Mouse (Mus musculus) megakaryocyte, embryonic 14.5 days (primary cell): ENCODE results near the gene Csmd2. TPM values are rescaled to one million over a fixed set of nuclear protein-coding genes. Genes with fewer than 3 reads are reported as not detected.
"Not testable (repeated sequence)": the region's sequence is repeated elsewhere in the genome, so short reads cannot be mapped to it uniquely, and the experiment has no call there.

ENCODE experiments used
- H3K27me3 ChIP-seq: replicated peaks from 2 replicates; pipeline ENCODE3; 2012; ENCODE audit warnings: inconsistent platforms
- H3K36me3 ChIP-seq: replicated peaks from 2 replicates; pipeline ENCODE3; 2012; ENCODE audit warnings: low read length, inconsistent platforms, mixed read lengths
- H3K4me1 ChIP-seq: 2 replicates; pipeline ENCODE4 v1.6.1; 2012; ENCODE audit warnings: inconsistent platforms
- H3K4me3 ChIP-seq: replicated peaks from 2 replicates; pipeline ENCODE3; 2012; ENCODE audit warnings: moderate library complexity, mild to moderate bottlenecking, inconsistent platforms
- H3K9me3 ChIP-seq: 2 replicates; pipeline ENCODE4 v1.6.1; 2012; ENCODE audit warnings: inconsistent platforms
- FLI1 ChIP-seq: IDR thresholded peaks from 2 replicates; pipeline ENCODE4 v1.6.1; 2012; ENCODE audit warnings: low read length, inconsistent platforms, mixed read lengths
- GATA1 ChIP-seq: IDR thresholded peaks from 3 replicates; pipeline ENCODE4 v1.6.1; 2012; ENCODE audit warnings: mixed read lengths, low read length, inconsistent platforms, borderline replicate concordance
- polyA plus RNA-seq: library from polyadenylated mRNA; stranded (reverse); fragments of >175 nt; gene quantifications from 2 replicates; pipeline ENCODE4 v1.2.3, GENCODE M21; 2012; ENCODE audit warnings: low replicate concordance; ENCODE audit not compliant: insufficient read depth

Gene Csmd2
- polyA plus RNA-seq, 1 experiment = not detected

DNA sequence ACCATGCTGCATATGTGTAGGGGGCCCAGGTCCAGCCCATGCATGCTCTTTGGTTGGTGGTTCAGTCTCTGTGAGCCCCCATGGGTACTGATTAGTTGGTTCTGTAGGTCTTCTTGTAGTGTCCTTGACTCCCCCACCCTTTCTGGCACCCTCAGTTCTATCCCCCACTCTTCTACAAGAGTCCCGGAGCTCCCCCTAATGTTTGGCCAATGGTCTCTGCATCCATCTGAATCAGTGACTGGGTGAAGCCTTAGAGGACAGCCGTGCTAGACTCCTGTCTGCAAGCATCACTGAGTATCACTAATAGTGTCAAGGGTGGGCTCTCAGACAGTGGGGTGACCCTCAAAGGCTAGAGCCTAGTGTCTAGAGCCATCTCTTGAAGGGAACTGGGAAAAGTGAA, 497.0 kb downstream of the Csmd2 start:
- H3K4me3 ChIP-seq = no peak overlapping the region
- H3K36me3 ChIP-seq = no peaks in the 10 kb centered on the region
- H3K4me1 ChIP-seq = no peaks in the 10 kb centered on the region
- TF ChIP-seq GATA1 (no peak), FLI1 (no peak)
- H3K27me3 ChIP-seq = peaks cover 5% of the 10 kb centered on the region
- H3K9me3 ChIP-seq = no peaks in the 10 kb centered on the region

DNA sequence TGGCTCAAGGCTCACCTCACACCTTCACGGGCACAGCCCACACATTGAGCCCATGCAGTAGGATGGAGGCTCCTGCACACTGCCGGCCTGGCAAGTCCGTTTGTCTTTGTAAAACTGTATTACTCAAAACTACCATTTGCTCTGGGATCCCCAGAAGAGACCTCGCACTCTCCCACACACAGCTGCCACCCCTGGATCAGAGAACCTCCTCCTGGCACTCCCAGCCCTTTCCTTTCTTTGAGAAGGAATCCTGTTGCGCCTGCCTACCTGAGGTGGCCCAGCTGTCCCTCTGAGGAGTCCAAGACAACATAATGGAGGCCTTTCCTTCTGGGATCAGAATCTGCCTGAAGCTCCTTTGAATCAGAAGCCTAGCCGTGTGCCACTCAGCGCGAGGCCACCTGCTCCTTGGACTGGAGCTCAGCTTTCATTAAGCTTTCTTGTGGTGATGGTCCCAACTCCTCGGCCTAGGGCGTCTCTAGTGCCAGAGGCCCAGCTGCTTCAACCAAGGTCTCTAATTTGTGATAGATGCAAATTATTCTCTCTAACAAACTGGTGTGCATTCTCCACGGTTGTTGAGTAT, 502.0 kb downstream of the Csmd2 start:
- Histone ChIP-seq H3K4me1 (no peaks in the 10 kb centered on the region), H3K9me3 (no peaks in the 10 kb centered on the region), H3K36me3 (no peaks in the 10 kb centered on the region), H3K27me3 (peaks cover 6% of the 10 kb centered on the region), H3K4me3 (peak overlapping the region; percentile 34)
- TF ChIP-seq FLI1 (no peak), GATA1 (no peak)

DNA sequence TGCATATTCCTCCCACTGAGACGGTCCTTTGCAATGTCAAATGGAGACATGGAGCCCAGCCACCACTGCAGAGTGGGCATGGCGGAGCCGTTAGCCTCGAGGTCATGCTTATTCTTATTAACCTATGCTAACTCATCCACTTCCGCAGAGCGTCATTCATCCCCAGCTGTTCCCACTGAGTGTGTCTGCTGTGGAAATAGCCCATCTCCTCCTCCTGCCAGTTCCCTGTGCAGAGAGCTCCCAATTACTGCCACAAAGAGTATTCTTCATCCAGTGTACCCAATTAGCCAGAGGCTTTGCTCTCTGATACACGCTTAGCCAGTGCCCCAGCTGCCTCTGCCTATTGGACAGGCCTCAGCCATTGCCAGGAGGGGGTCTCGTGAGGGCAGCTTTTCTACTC, 504.4 kb downstream of the Csmd2 start:
- no peak for TF ChIP-seq GATA1
- TF ChIP-seq FLI1 = no peak
- no peaks in the 10 kb centered on the region for H3K36me3 ChIP-seq
- no peaks in the 10 kb centered on the region for H3K4me1 ChIP-seq
- H3K4me3 ChIP-seq = no peak overlapping the region
- H3K9me3 ChIP-seq = no peaks in the 10 kb centered on the region
- H3K27me3 ChIP-seq = peaks cover 3% of the 10 kb centered on the region

DNA sequence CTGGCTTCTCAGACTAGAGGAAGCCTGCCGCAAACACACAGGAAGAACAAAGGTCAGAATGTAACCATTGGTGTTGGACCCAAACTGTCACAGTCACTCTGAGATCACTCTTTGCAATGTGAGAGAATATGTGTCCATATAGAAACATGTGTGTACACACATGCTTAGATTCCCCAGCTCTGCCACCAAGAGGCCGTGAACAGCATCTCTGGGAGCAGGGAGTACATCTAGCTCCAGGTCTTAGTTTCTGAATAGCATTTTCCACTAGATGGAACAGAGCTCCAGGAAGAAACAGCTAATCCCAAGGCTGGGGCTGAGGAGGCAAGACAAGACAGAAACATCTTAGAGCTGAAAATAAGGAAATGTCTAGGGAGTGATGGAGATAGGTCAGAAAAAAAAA, 512.3 kb downstream of the Csmd2 start:
- no peak for TF ChIP-seq FLI1
- no peak for TF ChIP-seq GATA1
- no peaks in the 10 kb centered on the region for H3K36me3 ChIP-seq
- H3K9me3 ChIP-seq = no peaks in the 10 kb centered on the region
- H3K27me3 ChIP-seq = peaks cover 3% of the 10 kb centered on the region
- H3K4me3 ChIP-seq = no peak overlapping the region
- H3K4me1 ChIP-seq = no peaks in the 10 kb centered on the region

DNA sequence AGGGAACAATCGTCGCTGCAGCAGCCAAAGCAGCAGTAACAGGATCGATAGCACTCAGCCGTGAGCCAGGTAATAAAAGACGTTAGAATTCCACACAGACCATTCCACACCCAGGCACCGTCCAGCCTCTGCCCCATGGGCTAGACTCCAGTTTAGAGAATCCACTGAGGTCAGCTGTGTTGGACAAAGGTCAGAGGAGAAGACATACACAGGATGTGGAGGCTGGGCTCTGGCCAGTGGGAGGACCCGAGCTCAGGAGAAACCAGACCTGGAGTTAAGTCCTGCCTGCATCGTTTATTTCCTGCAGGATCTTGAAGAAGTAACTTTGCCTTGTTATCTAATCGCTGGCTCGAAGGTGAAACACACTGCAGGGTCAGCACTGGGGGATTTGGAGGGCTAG, 519.2 kb downstream of the Csmd2 start:
- Histone ChIP-seq H3K36me3 (no peaks in the 10 kb centered on the region), H3K9me3 (no peaks in the 10 kb centered on the region), H3K27me3 (peaks cover 9% of the 10 kb centered on the region), H3K4me3 (no peak overlapping the region), H3K4me1 (no peaks in the 10 kb centered on the region)
- TF ChIP-seq GATA1 = no peak
- no peak for TF ChIP-seq FLI1

DNA sequence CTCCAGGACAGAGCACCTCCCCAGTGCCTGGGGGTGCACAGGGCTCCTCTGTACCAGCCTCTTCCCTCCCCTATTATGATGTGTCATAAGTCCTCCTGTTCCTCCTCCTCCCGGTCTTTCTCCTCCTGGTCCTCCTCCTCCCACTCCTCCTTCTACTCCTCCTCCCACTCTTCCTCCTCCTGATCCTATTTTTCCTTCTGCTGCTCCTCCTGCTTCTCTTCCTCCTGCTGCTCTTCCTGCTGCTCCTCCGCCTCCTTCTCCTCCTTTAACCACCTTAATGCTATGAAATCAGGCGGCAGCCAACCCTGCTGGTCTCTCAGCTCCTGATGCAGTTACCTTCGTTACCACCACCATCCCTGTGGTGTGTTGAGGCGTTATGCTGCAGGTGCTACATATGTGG, 522.2 kb downstream of the Csmd2 start:
- Histone ChIP-seq H3K9me3 (no peaks in the 10 kb centered on the region), H3K36me3 (no peaks in the 10 kb centered on the region), H3K4me3 (no peak overlapping the region), H3K27me3 (peaks cover 6% of the 10 kb centered on the region), H3K4me1 (no peaks in the 10 kb centered on the region)
- TF ChIP-seq GATA1 (no peak), FLI1 (no peak)

DNA sequence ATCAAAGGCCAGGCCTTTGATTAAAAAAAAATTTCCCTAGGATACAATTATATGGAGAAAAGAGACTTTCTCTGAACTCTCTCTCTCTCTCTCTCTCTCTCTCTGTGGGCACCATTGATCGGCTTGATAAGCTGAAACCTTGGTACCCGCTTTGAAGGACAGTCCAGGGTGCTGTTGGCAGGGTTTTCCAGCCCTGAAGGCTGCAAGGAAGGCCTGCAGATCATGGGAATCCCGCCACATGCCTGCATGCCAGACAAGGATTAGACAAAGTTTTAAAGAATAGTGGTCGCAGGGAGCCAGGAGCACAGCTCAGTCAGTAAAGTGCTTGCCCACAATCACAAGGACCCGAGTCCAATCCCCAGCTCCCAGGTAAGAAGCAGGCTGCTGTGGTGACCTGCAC, 526.8 kb downstream of the Csmd2 start:
- no peak overlapping the region for H3K4me3 ChIP-seq
- no peaks in the 10 kb centered on the region for H3K4me1 ChIP-seq
- H3K9me3 ChIP-seq = no peaks in the 10 kb centered on the region
- peaks cover 5% of the 10 kb centered on the region for H3K27me3 ChIP-seq
- H3K36me3 ChIP-seq = no peaks in the 10 kb centered on the region
- no peak for TF ChIP-seq FLI1
- TF ChIP-seq GATA1 = no peak

DNA sequence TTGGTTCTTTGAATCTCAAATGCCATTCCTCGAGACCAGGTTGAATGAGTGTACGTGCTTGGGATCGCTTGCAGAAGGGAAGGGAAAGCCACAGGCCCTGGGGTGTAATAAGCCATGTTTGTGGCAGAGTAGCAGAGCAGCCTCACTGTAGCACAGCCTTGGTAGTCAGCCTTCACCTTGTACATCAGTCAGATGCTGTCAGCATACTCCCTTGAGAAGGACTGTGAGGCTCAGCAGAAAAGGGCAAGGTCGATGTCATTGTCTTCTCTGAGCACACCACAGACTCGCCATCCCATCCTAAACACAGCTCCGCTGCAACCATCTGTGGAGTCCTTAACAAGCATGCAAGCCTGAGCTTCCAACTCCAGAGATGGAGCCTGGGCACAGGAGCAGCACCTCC, 533.6 kb downstream of the Csmd2 start:
- H3K9me3 ChIP-seq = no peaks in the 10 kb centered on the region
- H3K4me3 ChIP-seq = no peak overlapping the region
- TF ChIP-seq GATA1 (no peak), FLI1 (no peak)
- H3K36me3 ChIP-seq = no peaks in the 10 kb centered on the region
- H3K27me3 ChIP-seq = peaks cover 2% of the 10 kb centered on the region
- no peaks in the 10 kb centered on the region; the same call in 1 of the 2 replicates for H3K4me1 ChIP-seq

DNA sequence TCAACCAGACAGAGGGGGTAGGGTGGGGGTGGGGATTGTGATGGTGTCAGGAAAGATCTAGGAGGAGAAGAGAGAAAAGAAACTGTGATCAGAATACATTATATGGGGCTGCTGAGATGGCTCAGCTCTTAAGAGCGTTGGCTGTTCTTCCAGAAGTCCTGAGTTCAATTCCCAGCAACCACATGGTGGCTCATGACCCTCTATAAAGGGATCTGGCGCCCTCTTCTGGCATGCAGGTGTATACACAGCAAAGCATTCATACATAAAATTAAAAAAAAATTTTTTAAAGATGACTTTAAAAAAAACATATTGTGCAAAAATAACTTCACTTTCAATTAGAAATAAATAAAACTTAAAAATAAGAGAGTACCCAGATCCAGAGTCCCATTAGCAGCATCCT, 555.7 kb downstream of the Csmd2 start:
- H3K36me3 ChIP-seq = no peaks in the 10 kb centered on the region
- no peaks in the 10 kb centered on the region for H3K4me1 ChIP-seq
- H3K9me3 ChIP-seq = no peaks in the 10 kb centered on the region
- H3K4me3 ChIP-seq = no peak overlapping the region
- H3K27me3 ChIP-seq = peaks cover 15% of the 10 kb centered on the region
- TF ChIP-seq FLI1 (no peak), GATA1 (no peak)

DNA sequence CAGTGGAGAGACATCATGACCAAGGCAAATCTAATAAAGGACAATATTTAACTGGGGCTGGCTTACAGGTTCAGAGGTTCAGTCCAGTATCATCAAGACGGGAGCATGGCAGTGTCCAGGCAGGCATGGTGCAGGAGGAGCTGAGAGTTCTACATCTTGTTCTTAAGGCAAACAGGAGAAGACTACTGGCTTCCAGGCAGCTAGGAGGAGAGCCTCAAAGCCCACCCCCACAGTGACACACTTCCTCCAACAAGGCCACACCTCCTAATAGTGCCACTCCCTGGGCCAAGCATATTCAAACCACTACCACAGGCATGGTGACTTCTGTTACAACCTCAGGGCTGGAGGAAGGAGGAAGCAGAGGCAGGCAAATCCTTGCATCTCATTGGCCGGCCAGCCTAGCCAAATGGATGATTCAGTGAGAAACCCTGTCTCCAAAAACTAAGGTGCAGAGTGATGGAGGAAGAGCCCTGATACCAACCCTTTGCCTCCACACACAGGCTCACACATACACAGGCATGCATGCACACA, 556.4 kb downstream of the Csmd2 start:
- not testable (repeated sequence) for H3K4me1 ChIP-seq, H3K9me3 ChIP-seq, H3K4me3 ChIP-seq, H3K36me3 ChIP-seq
- peaks cover 15% of the 10 kb centered on the region for H3K27me3 ChIP-seq

DNA sequence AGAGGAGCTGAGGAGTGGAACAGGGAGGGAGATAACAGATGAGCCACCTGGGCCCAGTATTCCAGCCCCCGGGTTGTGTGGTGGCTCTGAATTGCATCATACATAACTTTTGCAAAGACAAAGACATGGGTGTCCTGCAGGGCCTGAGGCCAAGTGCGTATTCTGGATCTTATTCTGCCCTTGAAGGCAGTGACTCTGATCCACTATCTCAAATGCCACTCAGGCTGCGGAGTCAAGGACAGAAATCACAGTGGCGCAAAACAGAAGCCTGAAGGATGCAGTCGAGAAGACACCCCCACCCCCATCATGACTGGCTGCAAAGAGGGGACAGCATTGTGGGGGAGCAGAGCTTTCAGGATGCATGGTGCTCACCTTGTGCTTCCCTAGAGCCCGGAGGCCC, 563.1 kb downstream of the Csmd2 start:
- H3K4me3 ChIP-seq = no peak overlapping the region
- peaks cover 32% of the 10 kb centered on the region for H3K27me3 ChIP-seq
- no peaks in the 10 kb centered on the region for H3K36me3 ChIP-seq
- no peak for TF ChIP-seq FLI1
- H3K4me1 ChIP-seq = no peaks in the 10 kb centered on the region
- H3K9me3 ChIP-seq = no peaks in the 10 kb centered on the region
